Mouse (Mus musculus) monocyte, adult 2 months (primary cell): ENCODE measurements around the gene Cdc7.
"Not testable (repeated sequence)": the region's sequence is repeated elsewhere in the genome, so short reads cannot be mapped to it uniquely, and the experiment has no call there.

Experiments
- DNase-seq, 2 experiments: peaks; one replicate each; pipeline ENCODE4 v3.0.0; 2022; ENCODE audit warnings: low spot score in 2 of 2, low read depth in 1 of 2

Cdc7 gene

DNA sequence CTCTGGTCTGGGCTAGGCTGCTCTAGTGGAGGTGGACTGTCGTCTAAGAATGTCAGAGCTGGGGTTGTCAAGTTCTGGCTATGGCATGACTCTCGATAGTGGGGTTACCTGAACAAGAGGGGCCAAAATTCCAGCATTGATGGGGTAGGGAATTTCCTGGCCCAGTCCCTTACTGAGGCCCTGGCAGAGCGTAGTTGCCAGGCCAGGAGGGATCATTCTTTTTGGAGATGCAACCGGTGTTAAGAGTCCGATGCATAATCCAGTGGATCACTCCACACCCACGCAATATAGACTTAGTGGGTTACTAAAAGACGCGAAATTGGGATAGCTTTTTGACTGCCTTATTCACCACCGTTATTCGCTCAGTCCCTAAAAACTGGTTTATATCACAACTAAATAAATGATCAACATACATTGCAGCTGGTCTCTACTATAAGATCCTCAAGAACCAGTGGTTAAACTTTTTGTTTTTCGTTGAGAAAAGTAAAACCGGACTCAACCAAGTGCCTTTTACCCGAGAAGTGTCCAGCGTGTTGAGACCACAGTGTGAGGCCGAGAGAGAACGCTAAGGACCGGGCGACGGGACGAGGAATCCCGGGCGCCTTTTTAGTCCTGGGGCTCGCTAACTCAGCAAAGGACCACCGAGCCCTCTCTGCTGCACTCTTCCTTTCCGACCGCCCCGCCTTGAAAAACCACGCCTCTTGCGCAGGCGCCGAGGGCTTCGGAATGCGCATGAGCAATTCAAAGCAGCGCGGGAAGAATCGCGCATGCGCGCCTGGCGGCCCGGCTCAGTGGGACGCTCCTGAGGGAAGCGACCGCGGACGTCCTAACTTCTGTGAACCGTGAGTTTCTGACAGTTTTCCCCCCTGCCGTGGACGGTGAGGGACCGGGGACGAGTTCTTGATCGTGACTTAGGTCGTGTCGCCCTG, at the start of gene Cdc7:
Cdc7 (plus strand) TSS at position 739 of the 929 bp plus-strand sequence.
- DNase-seq, result peak; percentile 58 to 85

DNA sequence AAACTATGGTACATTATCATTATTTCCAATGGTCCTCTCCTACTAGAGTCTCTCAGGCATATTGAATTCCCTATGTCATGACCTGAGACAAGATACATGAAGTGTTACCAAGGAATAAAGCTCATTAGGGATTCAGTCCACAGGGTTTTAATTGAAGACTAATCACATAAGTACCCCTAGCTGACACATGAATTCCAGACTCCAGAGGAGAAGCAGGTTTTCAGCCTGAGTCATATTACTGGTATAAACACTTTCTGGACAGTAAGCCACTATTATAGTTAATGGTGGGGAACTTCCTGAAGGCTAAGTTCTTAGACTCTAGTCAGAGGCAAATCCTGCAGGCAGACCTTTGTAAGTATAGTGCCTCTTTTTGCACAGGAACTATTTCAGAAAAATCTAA, 44.8 kb upstream of the Cdc7 start:
- DNase-seq, result no peak

DNA sequence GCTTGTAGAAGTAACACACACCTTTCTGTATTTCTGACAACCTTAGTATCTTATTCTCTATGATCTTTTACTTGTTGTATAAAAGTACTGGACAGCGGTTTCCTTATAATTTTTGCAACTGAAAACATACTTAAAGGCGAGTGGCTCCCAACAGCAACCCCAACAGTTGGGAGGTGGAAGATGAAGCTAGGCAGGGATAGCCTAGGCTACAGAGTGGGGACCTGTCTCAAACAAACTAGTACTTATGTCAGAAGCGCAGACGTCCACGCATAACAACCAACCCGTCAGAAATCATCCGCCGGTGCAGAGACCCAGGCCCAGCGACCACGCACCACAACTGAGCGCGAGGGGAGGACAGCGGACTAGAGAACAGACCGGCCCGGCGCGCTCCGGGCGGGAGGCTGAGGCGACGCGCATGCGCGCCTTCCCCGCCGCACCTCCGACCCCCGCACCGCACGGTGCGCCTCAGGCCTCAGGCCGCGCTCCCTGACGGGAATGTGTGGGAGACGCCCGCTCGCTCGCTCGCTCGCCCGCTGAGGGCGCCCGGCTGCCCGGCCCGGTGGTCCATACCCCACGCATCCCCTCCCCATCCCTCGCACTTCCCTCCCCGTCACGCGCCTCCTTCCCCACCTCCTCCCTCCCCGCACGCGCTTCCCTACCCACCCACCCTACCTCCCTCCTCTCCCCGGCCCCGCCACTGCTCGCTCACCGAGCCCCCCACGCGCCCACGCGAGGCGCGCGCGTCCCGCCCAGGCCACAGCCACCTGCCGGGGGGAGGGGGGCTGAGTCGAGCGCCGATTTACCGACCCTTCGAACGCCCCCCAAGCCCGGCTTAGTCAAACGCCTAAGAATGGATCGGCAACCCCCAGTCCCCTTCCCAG, 38.4 kb upstream of the Cdc7 start, which contains the start of gene Hfm1:
Hfm1 (minus strand) TSS at position 834 of the 881 bp plus-strand sequence.
- no peak for DNase-seq

DNA sequence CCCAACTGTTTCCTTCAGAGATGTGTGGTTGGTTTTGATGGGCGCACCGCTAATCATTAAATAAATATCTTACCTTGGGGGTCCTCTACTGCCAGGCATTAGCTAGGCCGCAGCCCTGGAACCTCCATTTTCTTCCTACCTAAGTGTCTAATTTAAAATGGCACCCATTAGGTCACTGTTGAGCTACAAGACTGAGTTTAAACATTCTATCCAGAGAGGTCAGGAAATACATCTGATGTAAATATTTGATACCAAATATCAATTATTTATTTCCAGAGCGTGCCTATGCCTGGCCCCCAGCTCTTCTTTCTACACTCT, 37.8 kb upstream of the Cdc7 start:
- DNase-seq, result no peak

DNA sequence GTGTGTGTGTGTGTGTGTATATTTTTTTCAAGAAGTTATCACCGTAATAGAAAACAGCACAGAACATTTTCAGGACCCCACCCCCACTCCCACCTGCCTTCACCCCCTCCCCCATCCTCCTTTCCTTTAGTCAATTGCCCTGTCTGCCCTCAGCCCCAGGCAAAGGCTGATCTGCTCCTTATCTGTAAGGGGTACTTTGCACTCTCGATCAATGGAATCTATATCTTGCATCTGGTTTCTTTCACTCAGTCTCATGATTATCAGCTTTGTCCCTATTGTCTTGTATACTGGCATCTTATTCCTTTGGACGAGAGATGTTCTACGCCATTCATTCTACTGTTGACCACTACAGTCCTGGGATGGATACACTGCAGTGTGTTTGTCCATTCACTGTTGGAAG, 36.1 kb upstream of the Cdc7 start:
- no peak for DNase-seq

DNA sequence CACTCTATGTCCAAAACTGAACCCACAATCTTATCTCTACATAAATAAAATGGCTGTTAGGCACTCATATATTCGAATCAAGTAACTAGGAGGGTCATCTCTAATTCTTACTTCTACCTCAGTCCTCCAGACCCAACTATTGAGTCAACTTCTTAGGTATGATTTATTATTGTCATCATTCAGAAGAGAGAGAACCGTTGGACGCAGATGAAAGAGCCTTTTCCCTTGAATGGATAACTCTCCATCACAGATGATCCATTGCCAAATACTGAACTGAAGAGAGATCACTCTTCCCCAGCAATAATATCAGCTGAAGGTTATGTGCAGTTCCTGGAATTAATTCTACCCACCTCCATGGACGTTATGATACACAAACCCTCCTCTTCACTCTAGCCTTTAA, 17.8 kb upstream of the Cdc7 start:
- DNase-seq, result no peak

DNA sequence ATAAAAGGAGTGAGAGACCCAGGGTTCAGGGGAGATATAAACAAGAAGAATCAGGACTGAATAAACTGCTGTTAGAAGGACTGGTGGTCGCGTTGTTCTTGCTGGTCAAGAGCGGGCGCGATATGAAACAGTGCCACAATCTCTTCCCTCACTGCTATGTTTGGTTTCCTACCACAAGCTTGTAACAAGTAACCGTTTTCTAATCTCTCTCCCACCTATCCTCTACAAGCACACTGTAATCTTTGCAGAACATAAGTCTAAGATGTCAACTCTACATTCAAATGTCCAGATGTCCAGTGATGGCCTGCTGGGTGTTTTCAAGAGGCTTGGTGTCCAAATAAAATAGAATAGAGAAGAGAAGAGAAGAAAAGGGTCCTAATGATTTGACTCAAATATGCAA, 15.4 kb upstream of the Cdc7 start:
- DNase-seq, result no peak

DNA sequence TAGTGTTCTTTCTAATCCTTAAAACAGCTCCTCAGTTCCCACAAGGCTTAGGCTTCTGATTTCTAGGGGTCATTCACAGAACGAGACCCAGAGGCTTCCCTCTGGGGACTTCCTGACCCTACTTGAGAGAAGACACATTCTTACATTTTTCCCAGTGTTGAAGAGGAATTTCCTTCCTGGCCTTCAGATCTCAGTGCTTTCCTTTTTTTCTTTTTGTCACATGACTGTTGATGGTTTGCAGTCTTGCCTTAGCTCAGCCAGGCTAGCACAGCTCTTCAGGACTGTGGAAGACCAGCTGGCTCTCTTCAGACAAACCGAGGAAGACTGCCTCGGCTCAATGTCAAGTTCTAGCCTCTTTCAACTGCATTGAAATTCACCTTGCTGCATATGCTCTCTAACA, 7.7 kb upstream of the Cdc7 start:
- no peak for DNase-seq

DNA sequence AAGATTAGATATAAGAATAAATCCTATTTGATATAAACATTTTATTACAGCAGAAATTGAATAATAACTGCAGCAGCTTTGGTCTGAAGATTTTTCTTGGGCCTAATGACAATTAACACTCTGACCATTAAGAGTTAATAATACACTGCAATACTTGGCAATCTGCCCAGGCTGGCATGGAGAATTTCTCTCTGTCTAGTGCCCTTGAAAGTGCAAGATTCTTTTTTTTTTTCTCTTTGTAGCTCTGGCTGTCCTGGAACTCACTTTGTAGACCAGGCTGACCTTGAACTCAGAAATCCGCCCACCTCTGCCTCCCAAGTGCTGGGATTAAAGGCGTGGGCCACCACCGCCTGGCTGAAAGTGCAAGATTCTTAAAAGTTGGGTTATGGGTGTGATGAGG, 5.1 kb upstream of the Cdc7 start:
- DNase-seq, result no peak

DNA sequence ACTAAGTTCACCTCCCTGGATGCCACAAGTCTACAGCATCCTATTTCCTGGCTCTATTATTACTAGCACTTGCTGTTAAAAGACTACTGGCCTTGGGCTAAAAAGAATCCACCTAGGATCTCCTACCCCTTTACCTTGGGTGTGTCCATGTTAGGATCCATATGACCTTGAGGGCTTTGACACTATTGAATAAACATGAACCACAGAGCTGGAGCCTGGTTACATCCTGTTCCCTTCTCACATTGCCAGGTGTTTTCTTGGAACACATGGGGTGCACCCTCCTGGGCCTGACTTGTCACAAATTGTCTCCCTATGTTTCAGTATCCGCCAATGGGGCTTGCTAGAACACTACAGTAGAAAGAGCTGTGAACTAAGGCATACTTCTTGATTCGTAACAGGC, 3.7 kb upstream of the Cdc7 start:
- no peak for DNase-seq

DNA sequence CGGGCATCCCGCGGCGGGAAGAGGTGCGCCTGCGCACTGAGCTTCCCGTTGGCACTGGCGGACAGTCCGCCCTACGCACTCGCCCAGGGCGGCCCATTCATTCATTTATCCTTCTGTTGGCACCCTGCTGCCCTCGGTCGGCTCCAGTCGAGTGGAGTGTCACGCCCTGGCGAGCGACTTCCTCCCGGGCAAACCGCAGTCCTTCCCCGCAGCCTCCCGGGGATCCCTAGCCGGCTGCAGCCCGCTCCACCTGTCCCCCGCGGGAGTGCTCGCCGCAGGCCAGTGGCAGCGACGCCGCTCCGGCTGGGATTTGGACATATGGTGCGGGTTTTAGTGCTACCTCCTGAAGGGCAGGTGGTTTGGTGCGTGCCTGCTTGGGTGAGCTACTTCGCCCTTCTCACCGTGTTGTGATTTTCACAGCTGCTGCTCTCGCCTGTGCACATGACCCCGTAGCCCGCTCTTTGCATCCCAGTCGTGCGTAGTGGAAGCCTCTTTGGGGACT, 442 bp downstream of the Cdc7 start:
- DNase-seq, result no peak

DNA sequence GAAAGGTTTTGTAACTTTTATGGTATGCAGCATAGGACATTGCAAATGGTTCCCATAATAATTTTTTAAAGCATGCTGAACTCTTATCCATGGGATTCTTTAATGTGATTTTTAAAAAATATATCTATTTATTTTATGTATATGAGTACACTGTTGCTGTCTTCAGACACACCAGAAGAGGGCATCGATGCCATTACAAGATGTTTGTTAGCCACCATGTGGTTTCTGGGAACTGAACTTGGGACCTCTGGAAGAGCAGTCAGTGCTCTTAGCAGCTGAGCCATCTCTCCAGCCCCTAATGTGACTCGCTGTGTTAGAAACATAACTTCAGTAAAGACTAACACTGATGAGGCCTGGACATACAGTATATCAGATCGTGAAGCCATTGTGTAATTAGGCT, 2.3 kb downstream of the Cdc7 start:
- DNase-seq, result no peak

DNA sequence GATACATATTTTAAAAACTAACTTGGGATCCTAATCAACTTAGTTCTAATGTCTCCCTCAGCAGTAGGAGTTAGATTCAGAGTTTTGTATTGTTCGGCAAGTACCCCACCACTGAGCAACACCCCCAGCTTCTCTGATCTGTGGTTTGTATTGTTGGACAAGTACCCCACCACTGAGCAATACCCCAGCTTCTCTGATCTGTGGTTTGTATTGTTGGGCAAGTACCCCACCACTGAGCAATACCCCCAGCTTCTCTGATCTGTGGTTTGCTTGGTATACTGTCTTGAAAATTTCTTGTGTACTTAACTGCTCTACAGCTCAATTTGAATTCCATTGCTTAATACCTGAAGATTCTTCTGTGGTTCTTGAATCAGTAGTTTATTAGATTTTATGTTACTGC, 3.5 kb downstream of the Cdc7 start:
- DNase-seq, result no peak

DNA sequence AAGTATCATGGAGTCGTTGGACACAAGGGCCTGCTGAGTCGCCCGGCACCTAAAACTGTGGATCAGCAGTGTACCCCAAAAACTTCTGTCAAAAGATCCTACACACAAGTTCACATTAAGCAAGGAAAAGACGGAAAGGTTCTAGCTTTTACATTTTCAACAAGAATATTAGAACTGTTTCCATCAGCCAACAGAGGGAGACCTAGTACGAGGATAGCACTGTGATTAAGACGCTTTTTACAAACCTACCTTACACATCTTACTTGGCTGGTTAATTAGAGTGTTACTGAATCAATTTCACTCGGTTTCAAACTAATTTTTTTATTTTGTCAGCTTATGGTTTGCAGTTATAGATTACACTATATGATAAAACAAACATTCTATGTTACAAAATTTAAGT, 9.8 kb downstream of the Cdc7 start:
- no peak for DNase-seq

DNA sequence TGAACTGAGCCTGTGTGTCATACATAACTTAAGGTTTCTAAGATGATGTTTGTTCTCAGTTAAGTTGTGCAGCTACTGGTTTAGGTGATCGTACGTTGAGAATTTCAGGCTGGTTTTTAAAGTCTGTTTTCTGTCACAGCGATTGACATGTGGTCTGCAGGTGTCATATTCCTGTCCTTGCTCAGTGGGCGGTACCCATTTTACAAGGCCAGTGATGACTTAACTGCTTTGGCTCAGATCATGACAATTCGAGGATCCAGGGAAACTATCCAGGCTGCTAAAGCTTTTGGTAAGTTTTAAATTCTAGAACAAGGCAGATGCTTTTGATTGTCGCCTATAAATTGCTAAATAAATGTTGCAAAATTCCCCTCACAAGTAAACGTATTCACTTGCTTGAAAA, 15.0 kb downstream of the Cdc7 start:
- no peak for DNase-seq

DNA sequence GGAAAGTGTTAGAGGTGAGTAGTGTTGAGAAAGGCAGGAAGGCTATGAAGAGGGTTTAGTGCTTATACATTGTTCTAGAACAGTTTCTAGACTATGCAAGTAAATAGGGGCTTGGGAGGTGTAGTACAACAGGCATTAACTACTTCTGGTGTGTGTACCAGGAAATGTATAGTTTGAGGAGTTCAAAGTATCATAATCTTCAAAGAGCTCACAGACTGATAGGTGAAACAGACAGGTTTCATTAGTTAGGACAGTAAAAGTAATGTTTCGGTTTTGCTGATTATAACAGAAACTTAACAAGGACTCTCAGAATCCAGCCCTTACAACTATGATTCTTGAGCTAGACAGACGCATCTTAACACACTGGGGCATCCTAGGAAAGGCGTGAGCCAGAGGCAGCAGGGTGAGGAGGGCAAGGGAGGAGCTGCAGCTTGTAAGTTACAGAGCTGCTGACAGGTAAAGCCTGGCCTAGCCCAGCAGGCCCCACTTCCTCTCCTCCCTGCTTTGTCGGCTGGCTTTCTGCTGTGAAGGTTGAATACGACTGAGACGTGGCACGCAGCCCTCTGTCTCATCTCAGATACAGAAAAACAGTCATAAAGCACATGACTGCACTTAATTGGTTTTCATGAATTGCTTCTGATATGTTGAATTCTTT, 18.3 kb downstream of the Cdc7 start:
- DNase-seq, result no peak

DNA sequence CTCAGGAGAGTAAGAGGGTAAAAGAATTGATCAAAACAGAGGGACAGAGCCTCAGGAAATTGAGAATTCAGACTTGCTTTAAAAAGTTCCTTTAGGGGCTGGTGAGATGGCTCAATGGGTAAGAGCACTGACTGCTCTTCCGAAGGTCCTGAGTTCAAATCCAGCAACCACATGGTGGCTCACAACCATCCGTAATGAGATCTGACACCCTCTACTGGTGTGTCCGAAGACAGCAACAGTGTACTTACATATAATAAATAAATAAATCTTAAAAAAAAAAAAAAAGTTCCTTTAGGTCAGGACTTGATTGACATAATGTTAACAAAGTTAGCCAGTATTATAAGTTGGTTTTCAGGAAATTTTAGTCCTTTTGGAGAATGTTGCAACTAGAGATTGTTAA, 20.8 kb downstream of the Cdc7 start:
- not testable (repeated sequence) for DNase-seq

DNA sequence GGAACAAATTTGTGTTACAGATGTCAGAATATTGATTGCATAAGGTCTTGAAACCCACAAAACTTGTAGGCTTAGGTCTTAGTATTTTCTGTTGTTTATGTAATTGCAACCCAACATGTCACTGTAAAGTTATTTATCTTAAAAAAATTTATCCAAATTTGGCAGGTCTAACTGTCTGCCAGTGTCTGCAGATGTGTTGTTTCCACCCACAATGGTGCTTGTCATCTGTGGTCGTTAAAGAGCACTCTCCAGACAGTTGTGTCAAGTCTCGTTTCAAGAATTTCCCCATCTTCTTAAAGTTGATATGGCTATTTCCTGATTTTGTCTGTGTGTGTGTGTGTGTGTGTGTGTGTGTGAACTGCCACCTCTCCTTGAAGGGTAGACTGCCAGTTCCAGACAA, 21.5 kb downstream of the Cdc7 start:
- no peak for DNase-seq

DNA sequence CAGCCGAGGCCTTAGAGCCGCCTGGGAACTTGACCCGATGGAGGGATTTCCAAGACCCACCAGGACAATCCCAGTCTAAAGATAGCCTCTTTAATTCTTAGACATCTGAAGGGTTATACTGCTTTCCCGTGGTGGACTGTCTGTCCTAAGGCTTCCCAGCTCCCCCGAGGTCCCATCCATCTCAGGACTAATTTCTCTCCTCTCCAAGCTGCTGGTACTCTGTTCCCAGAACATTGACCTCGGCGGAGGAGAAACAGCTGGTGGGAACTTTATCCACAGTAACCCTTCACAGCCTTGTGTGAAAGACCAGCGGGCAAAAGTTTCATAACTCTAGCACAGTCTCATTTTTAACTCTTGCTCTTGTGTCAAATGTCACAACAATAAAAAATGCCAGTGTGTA, 25.1 kb downstream of the Cdc7 start:
- DNase-seq, result no peak

DNA sequence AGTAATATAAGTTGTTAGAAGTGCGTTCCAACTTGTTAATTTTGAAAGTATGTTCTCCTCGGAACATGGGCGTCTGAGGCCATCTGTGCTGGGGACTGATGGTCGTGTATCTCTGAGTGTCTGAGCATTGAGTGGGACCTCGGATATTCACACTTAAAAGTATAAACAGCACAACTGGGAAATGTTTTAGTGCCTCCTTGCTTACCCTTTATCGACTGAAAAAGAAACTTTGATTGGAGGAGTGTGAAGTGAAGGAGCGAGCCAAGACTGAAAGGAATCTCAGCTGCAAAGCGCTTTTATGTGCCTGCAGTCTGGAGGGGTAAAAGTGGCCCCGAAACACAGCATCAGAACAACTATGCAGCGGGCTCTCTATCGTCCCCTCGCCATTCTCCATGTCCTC, 25.7 kb downstream of the Cdc7 start:
- DNase-seq, result no peak

DNA sequence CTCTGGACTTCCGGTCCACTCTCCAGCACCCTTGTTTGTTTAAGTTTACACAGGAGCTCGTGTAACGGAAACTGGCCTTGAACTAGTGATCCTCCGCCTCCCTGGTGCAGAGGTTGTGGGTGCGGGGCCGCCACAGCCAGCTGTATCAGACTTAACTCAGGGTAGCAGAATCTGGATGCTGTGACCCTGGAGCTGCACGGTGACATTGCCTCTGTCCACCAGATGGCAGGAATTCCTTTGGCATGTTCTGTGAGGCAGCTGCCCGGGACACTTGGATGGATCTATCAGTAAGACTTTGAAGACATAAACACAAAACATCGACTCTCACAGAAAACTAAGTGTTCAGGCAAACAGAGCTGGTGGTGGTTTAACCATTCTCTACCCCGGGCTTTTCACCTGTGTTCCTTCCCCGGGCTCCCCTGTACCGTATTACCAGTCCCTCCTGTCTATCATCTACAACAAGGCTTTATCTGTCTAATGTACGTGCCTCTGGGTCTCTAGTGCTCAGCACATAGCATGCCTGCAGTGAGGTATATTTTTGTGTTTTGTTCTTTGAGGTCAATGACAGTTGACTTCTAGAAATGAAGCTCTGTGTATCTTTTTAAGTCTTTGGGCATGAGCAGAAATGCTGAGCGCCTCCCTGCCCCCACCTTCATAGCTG, 26.6 kb downstream of the Cdc7 start:
- DNase-seq, result no peak
